Mouse (Mus musculus): ENCODE data around the gene Tmc4.

DNA sequence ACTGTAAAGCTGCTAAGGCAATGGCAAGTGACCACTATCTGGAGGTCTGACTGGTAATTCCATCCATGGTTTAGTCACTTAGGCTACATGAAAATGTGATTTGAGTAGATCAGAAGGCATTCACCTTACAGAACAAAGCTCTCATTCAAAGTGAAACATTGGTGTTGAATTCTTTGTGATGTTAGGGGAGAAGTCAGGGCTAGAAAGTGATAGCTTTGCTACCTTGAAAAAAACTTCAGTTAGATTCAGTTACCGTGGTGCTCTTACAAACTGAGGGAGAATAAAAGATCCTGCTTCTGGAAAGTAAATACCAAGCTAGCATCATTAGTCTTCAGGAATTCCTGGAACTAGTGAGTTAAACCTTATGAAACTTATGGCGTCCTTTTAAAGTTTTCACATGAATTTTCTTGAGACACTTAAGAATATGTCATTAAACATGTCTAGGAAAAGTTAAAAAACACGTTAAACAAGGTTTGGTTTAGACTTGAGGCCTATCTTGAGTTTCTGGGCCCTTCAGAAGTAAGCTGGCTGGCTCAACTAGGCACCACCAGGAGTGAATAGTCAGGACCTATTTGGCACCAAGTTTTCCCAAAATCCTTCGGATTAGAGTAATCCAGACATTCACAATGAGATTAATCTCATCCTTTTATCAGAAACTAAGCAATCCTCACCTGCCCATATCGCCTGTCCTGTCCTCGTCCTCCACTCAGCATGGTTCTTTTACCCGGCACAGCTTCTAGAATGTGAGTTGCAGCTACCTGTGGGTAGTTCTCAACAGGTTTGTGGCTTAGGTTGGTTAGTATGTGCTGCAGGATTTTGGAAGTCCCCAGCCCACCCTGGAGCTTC lies 30.4 kb upstream of the Tmc4 start:
- TF ChIP-seq CTCF (IDR thresholded peaks at IDR 0.05; ENCODE audit: low read depth, low read length) (no peak), POLR2A (IDR thresholded peaks at IDR 0.05; ENCODE audit: insufficient read depth, low read length) (no peak), EP300 (IDR thresholded peaks at IDR 0.05; ENCODE audit: insufficient read depth, low read depth, low read length) (no peak)
